Mouse (Mus musculus): ENCODE results near the gene Pmm1.

- no peak for TF ChIP-seq POLR2A (IDR thresholded peaks at IDR 0.05; ENCODE audit: borderline replicate concordance, extremely low read depth, low read depth, low read length)
- no peak for TF ChIP-seq CTCF (IDR thresholded peaks at IDR 0.05; ENCODE audit: insufficient read depth, low read length)
Observed at GRCm38 (mm10) chr15:81937098-81937972, 23.4 kb downstream of the Pmm1 start.

All from lung, adult 2 months (tissue).